Mouse (Mus musculus) mature B cell (primary cell): ENCODE results near the gene Tmem121b.

ENCODE experiments used
- in situ Hi-C: fragments of 300-500 bp; cut with MboI; formaldehyde crosslinking; loops from 2 replicates; pipeline ENCODE4 v1.14.3; 2019

Gene Tmem121b

DNA sequence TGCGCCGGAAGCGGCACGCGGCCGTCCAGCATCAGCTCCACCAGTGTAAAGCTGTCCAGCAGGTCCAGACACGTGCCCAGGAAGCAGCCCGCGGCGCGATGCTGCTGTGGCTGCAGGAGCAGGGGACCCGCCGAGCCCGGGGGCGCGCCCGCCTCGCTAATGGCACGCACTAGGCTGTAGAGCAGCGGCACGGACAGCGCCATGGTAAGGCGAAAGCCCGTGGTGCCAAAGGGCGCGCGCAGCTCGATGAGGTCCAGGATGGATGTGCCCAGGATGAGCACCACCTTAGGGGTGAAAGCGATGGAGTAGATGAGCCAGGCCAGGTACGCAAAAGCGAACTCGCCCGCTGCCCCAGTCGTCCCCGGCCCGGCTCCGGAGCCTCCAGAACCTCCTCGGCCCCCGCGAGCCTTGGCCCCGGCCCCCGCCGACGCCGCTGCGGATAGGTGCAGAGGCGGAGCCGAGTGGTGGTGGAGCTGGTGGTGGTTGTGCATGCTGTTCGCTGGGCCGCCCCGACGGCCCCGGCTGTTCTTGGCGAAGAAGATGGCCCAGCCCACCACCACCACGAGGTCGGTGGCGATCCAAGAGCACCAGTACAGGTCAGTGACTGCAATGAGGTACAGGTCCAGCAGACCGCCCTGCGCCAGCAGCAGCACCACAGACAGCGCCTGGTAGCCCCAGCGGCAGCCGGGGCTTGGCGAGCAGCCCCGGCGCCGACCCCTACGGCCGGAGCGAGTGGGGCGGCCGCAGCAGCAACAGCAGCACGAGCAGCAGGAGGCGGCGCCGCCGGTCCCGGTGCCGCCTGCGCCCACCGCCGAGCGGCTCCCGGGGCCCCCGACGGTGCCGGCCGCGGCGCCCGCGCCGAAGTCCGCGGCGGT, 871 bp downstream of the Tmem121b start:
- in situ Hi-C loops, result no loop called here

GRCm38 (mm10) chr6:120491862-120492498, 1.6 kb downstream of the Tmem121b start:
- in situ Hi-C loops, result no loop called here

DNA sequence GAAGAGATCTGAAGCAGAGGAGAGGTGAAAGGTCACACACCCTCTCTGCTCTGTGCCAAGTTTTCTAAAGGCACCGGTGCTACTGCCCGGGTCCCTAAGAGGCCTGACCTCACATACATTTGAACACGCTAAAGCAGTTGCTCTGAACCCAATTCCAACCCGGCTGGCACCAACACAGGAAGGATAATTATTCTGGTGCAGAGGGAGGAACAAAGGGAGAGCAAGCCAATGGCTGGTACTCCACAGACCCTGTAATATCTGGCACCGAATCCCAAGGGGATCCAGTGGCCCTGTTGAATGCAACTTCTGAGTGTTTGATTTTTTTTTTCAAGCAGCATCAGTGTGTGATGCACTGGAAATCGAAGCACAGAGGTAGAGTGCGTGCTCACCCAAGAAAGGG, 2.5 kb downstream of the Tmem121b start:
- in situ Hi-C loops, result no loop called here

DNA sequence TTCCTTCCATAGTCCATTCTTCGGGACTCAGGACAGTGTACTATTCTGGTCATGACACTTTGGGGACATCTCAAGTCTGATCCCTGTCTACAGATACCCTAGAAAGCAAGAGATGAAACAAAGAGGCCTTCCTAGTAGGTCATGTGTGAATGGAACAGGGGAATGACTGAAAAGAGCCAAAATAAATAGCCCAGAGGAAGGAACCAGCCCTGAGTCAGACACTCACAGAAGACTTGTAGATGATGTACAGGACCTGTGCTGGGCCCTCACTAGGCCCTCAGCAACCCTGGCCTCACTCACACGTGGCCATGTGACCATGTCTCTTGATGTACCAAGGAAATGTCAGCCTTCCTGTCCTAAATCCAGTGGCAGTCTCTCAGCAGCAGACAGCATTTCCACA, 4.1 kb downstream of the Tmem121b start:
- in situ Hi-C loops, result no loop called here

- in situ Hi-C loops, result no loop called here
Measured at GRCm38 (mm10) chr6:120488647-120489046, 5.0 kb downstream of the Tmem121b start.

GRCm38 (mm10) chr6:120486051-120486510, 7.5 kb downstream of the Tmem121b start:
- in situ Hi-C loops, result no loop called here

DNA sequence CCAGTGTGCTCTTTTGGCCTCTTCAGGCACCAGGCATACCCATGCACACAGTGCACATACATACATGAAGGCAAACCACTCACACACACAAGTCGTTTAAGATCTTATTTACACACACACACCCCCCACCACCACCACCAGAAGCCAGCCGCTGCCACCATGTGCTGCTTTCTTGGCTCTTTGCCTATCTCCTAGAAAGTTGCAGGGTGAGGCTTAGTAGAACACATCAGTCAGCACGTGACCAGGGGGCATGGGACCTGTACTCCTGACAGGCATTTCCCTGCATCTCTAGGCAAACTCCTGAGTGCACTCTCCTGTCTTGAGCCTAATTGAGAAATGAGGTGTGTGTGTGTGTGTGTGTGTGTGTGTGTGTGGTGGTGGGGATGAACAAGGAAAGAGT, 8.6 kb downstream of the Tmem121b start:
- in situ Hi-C loops, result no loop called here

- in situ Hi-C loops, result no loop called here
Measured at GRCm38 (mm10) chr6:120483211-120483626, 10.4 kb downstream of the Tmem121b start.

GRCm38 (mm10) chr6:120482756-120483155, 10.9 kb downstream of the Tmem121b start:
- in situ Hi-C loops, result no loop called here

GRCm38 (mm10) chr6:120482021-120482420, 11.6 kb downstream of the Tmem121b start:
- in situ Hi-C loops, result no loop called here

- in situ Hi-C loops, result no loop called here
Measured at GRCm38 (mm10) chr6:120481538-120481937, 12.1 kb downstream of the Tmem121b start.

DNA sequence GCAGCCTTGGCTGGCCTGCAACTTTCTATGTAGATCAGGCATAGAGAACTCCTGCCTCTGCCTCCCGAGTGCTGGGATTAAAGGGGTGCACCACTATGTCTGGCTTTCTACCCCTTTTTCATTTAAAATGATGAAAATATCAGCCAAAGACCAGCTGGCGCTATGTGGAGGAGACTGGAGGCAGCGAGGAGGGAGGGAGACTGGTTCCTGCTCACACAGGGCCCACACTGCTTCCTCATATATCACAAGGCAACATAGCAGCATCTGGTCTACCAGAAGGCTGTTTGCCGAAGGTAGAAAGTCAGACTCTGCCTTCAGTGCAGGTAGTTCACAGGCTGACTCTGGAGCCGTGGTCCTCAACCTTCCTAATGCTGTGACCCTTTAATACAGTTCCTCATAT, 13.2 kb downstream of the Tmem121b start:
- in situ Hi-C loops, result no loop called here

DNA sequence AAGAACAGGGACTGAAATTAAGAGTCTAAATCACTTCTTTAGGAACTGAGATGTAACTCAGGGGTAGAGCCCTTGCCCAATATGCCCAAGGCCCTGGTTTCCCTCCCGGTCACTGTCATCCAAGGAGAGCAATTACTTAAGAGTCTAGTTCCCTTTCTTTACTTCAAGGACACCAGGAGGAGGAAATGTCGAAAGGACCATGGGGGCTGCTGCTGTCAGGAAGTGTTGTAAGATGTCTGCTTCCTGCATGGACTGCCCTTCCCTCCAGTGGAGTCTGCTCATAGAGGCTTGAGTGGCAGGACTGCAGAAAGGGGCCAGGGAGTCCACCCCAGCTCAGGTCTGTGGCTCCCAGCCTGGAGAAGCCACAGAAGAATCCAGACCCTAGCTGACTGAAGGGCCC, 14.3 kb downstream of the Tmem121b start:
- in situ Hi-C loops, result no loop called here

DNA sequence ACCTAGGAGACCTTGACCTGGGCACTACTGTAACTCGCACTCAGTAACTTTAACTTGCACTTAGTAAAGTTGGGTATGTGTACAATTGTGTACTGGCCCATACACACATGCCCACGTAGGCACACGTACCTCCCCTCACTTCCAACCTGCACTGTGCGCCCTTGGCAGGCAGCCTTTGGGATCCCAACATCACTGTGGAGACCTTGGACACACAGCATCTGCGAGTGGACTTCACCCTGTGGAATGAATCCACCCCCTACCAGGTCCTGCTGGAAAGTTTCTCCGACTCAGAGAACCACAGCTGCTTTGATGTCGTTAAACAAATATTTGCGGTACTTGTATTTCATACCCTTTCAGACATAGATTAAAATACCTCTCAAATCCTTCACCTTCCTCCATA, 18.3 kb downstream of the Tmem121b start:
- in situ Hi-C loops, result no loop called here

DNA sequence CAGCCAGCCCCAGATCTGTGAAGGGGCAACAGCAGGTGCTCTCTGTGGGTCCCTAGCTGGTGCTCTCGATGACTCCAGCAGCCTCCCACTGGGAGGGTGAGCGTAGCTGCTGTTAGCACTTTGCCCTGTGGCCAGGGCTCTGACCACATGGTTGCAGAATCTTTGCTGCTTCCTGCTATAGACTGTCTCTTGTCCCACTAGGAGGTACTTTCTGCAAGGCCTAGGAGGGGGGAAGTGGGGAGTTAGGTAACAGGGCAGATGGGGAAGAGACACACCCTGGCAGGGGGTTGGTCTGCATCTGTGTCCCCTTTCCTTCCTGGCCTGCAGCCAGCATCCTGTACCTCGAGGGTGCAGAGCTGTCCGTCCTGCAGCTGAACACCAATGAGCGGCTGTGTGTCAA, 20.2 kb downstream of the Tmem121b start:
- in situ Hi-C loops, result no loop called here

DNA sequence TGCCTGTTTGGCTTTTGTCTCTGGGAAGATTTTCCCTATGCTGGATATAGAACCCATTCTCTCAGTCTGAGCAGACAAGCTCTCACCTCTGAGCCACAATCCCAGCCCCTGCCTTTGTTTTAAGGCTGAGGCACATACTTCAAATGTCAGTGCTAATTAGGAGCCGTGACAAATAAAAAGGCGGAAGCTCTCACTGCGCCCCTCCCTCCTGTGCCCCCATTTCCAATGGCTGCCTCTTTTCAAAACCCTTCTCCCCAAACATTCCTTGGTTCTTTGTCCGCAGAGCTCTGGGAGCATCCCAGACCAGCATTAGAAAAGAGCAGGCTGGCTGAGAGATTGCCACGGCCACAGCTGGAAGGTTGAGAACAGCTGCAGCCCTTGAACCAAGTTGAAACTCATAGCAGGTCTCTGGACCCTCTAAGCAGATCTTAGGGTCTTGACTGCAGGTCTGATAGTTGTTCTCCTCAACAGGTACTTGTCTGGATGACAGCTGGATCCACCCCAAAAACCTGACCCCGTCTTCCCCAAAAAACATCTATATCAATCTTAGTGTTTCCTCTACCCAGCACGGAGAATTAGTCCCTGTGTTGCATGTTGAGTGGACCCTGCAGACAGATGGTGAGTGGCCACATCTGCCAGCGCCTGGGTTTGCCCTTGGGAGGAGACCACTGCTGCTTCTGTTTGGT, 21.0 kb downstream of the Tmem121b start:
- in situ Hi-C loops, result no loop called here

DNA sequence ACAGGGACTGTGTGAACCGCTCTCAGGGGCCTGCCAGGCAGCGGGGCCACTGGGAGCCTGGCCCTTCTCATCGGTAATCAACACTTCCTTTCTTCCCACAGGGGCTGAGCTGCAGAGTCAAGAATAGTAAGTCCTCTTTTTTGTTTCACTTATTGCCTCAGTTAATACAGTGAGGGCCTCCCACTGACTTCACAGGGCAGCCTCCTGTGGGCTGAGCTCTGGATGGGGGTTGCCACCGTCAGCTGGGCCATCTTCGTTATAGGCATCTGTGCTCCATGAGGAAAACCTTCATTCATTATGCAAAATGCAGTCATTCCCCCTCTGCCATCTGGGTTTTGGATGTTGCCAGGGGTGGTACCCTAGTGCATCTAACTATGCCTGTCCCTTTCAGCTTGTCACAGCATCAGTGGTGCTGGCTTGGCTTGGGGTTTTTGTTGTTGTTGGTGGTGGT, 21.6 kb downstream of the Tmem121b start:
- in situ Hi-C loops, result no loop called here

- in situ Hi-C loops, result no loop called here
Measured at GRCm38 (mm10) chr6:120470666-120471065, 22.9 kb downstream of the Tmem121b start.

DNA sequence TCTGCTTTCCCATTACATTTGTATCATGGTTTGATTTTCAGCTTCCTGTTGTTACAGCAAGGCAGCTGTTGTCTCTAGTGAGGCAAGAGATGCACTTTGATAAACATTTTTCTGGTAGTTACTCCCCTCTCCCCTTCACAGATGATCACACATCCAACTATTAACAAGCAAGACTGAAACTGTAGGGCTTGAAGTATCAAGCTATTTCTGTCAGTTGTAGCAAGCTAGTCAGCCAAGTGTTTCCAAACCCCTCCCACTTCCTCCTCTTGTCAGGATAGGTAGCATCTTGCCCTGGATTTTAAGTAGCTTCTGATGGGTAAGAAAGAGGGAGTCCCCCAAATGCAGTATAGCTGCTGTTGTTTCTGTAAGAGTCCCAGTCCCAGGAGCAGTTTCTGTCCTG, 23.8 kb downstream of the Tmem121b start:
- in situ Hi-C loops, result no loop called here

GRCm38 (mm10) chr6:120469268-120469667, 24.3 kb downstream of the Tmem121b start:
- in situ Hi-C loops, result no loop called here

DNA sequence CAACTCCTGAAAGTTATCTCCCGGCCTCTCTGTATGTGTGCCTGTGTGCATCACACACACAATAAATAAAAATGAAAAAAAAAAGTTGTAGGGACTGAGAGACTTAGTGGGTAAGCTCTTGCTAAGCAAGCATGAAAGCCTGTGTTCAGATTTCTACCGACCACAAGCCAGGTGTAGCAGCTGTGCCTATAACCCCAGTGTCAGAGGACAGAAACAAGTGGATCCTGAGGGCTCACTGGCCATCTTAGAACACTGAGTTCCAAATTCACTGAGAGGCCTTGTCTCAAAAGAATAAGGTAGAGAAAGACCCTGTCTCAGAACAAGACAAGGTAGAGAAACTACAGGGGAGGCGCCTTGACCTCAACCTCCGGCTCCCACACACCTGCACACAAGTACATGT, 25.3 kb downstream of the Tmem121b start:
- in situ Hi-C loops, result no loop called here

DNA sequence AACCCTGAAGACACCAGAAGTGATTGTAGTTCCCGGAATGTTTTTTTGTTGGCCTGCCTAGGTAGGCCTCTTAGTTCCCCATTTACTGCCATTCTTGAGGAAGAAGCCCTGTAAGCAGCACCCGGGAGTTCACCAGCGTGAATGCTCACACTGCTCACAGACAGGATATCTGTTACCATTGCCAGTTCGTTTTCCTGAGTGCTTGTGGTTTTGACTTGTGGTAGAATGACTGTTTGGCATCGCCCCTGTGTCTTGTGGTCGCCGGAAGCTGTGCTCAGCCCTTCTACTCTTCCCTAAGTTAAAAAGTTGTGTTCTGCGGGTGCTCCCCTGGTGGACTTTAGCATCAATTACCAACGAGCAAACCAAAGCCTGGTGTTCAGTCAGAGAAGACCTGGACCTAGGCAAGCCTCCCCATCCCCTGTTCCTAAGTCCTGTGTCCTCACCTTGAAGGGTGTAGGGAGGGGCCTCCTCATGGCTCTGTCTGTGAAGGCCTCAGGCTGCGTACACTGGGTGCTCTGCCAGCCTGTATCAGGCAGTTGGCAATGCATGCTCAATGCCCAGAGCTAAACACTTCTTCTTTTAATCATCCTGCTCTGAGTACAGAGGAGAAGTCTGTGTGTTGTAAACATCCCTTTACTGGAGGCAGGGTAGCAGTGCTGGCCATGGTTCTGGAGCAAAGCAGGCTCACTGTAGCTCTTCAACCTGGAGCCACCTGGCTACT, 26.8 kb downstream of the Tmem121b start:
- in situ Hi-C loops, result no loop called here
